Mouse (Mus musculus) kidney, postnatal 36 days (tissue): Measurements from ENCODE around the gene Pla2g1b.
"Not testable (repeated sequence)": the region's sequence is repeated elsewhere in the genome, so short reads cannot be mapped to it uniquely, and the experiment has no call there.

ENCODE experiments used
- DNase-seq, 2 experiments: peaks; one replicate each; pipeline ENCODE4 v3.0.0; 2021 to 2022; ENCODE audit warnings: mixed read lengths in 2 of 2

Gene Pla2g1b

GRCm38 (mm10) chr5:115507267-115507980 lies 41.4 kb downstream of the Pla2g1b start:
- no peak for DNase-seq

- DNase-seq: peak; percentile 86 to 90
These were observed 42.2 kb downstream of the Pla2g1b start for GRCm38 (mm10) chr5:115507981-115508858.

DNA sequence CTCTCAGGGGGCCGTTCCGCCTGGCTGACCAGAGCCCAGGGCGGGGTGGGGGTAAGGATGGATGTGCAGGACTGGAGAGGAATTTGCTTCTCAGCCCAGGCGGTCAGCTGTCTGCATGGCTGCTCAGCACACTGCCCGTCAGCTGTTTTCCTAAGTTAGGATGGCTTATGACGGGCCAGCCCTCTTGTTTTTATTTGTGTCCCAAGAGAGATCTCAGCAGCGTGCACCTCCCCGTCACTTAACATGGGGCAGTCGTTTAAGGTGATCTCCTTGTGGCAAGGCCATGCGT lies 42.7 kb downstream of the Pla2g1b start:
- DNase-seq: peak; percentile 90 to 95

DNA sequence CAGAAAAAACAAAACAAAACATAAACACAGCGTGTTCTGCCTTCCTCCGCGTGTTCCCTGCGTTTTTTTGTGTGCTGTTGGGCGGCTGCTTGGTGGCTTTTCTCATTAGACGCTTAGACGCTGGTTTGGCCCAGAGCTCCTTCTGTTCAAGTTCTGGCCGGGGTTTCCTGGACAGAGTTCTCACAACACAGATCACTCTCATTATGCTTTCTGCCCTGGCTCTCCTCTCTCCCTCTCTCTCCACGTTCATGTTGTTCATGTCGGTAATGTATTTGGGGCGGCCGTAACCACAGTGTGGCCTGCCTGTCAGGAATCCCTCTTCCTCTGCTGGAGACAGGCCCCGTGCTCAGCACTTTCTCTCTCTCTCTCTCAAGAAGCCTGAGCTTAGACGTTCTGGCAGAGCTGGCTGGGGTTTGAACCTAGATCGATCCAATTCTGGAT lies 43.3 kb downstream of the Pla2g1b start:
- peak; percentile 68 to 84 for DNase-seq

DNA sequence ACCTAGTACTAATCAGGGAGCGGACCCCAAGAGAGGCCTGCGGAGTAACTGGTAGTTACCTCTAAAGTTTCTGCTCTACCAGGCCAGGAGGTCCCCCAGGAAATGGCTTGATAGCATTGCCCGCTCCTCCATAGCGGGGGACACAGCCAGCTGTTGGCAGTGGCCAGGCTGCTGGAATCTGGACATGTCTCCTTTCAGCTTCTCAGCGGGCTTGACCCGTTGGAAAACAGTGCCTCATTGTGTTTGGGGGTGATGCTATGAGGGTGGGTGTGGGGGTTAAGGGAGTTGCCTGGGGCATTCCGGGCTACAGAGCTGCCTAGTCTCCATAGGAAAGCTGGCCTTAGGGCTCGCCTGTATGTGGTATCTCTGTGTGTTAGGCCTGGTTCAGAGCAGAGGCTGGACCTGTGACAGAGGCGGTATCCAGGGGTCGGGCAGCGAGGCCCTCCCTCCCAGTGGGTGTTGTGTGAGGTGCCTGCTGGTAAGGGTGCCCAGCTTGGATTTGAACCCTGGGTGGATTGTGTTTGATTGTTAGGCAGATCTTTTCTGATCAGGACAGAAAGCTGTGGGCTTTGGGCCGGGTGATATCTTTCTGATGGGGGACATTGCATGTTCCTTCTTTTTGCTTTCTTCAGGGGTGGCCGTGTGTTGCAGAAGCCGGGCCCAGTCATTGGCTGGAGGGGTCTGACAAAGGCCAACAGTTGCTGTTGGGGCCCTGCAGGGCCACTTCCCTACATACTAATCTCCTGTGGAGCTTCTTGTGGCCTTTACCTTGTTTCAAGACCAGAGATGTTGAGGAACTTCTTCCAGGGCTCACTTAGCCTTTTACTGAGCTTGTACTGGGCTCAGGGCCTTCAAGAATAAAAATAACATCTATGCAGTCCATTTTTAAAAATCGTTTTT lies 44.0 kb downstream of the Pla2g1b start:
- no peak for DNase-seq

GRCm38 (mm10) chr5:115512375-115512774 lies 46.3 kb downstream of the Pla2g1b start:
- DNase-seq: no peak

- DNase-seq: no peak
These were observed 47.2 kb downstream of the Pla2g1b start for GRCm38 (mm10) chr5:115513246-115513645.

- no peak for DNase-seq
These were observed 47.7 kb downstream of the Pla2g1b start for GRCm38 (mm10) chr5:115513721-115514120.

DNA sequence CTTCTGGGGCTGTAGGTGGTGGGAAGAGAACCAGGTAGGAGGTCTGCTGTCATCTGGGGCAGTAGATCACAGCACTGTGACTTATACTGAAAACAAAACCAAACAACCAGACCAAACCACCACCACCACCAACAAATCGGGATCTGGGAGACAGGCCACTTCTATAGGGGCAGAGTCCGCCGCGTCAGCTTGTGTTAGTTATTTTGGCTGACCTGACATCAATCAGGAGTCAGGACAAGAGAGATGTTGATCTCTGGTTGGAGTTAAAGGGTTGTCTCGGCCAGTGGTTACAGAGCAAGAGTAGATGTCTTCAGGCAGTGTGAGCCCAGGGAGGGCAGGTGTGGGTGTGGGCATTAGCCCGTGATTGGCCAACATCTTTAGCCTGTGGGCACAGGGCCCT lies 48.3 kb downstream of the Pla2g1b start:
- no peak for DNase-seq

DNA sequence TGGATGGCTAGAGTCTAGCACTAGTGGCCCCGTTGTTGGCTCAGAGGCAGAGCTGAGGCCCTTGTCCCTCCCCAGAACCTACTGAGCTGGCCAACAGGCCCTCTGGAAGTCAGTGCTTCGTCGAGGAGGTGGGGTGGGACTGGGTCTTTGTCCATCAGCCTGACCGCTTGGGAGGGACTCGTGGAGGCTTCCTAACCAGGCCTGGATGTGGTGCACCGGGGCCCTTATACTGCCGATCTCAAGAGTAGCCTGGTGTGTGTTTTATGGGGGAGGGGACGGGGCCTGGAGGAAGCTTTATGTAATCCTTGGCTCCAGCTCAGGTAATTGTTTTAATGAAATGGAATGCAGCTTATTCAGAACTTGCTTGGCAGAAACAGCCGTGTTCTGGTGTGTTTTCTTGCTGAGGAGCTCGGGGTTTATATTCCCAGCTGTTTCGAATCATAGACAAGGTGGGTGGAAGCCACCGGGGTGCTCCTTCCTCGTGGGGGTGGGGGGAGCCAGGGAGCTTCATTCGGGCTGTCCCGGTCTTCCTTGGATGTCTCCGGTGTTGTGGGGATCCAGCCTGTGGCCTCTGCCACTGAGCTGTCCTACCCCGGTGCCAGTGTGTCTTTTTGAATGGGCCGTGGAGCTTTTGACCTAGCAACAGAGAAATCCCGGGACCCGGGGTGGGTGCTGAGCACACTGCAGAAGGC lies 49.0 kb downstream of the Pla2g1b start:
- DNase-seq: peak; percentile 77 to 88

- peak in 1 of 2 experiments; percentile 73 for DNase-seq
These were observed 50.2 kb downstream of the Pla2g1b start for GRCm38 (mm10) chr5:115516081-115516907.

GRCm38 (mm10) chr5:115516908-115517307 lies 50.8 kb downstream of the Pla2g1b start:
- no peak for DNase-seq

DNA sequence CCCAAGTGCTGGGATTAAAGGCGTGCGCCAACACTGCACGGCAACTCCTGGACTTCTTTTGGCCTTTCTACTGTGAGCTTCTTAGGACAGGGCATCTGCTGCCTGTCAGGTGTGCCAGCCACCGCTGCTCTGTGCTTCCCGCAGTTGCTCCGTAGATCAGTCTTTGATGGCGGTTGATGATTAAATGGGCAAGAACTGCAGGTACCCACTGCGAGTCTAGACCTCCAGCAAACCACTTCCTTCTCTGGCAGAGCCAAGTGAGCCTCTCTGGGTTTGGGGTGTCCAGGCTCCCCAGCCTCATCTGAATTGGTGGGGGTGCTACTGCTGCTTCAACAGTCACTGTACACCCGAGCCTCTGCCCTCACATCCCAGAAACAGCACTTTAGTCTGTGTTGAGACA lies 51.4 kb downstream of the Pla2g1b start:
- DNase-seq: peak in 1 of 2 experiments; percentile 42

GRCm38 (mm10) chr5:115518214-115518613 lies 52.2 kb downstream of the Pla2g1b start:
- DNase-seq: not testable (repeated sequence)

GRCm38 (mm10) chr5:115520325-115520869 lies 54.3 kb downstream of the Pla2g1b start:
- peak; percentile 71 to 85 for DNase-seq

GRCm38 (mm10) chr5:115521553-115522461 lies 55.7 kb downstream of the Pla2g1b start:
- DNase-seq: peak; percentile 82 to 84

- DNase-seq: no peak
These were observed 56.5 kb downstream of the Pla2g1b start for GRCm38 (mm10) chr5:115522531-115522930.

- DNase-seq: peak; percentile 64 to 81
These were observed 57.0 kb downstream of the Pla2g1b start for GRCm38 (mm10) chr5:115522981-115523499.

GRCm38 (mm10) chr5:115523971-115524370 lies 57.9 kb downstream of the Pla2g1b start:
- peak; percentile 81 to 82 for DNase-seq
